Comparison of ENCODE assay signal across 22 mouse cellular contexts in the genomic region with DNA sequence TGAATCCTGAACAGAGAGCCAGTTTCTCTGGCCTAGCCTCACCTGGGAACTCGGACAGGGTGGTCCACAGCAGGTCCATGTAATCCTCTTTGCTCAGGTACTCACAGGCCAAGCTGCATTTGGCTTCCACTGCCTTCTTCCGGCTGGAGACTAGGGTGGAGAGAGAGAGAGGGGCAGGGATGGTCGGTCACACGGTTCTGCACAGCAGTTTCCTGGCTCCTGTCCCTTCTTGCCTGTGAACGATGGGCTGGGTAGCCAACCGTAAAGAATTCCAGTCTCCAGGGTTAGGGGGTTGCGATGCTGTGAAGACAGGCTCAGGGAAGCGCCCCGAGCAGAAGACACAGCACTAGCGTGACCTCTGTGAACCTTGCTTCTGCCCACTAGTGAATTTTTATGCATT. TPM values are rescaled to one million over a fixed set of nuclear protein-coding genes. Genes with fewer than 3 reads are reported as not detected.
A peak's percentile ranks its signal among the peaks of the same experiment; 100 is the strongest.
DNase-seq lines count a peak whose midpoint lies in the region; ATAC-seq and TF ChIP-seq lines count a peak whose summit lies in the region.
"Had no signal": no experiment of that assay in that cellular context is flagged by ENCODE, and none has a peak within 500 bp of the region (broad histone marks: within the 10 kb centered on the region; RNA-seq: fewer than 3 reads in every experiment).

No protein-coding gene starts in this region.

- H3K4me1 ChIP-seq in midbrain, embryonic 11.5 days (ENCODE audit: control insufficient read depth, insufficient read depth, low read length), result no peaks in the 10 kb centered on the region; the same call in 1 of the 2 replicates
- no peaks in the 10 kb centered on the region for H3K4me1 ChIP-seq in midbrain, embryonic 16.5 days (ENCODE audit: control insufficient read depth, insufficient read depth, low read length)
- 0 out of 2 replicates have a peak, but pooled peaks cover 7% of the 10 kb centered on the region for H3K4me1 ChIP-seq in kidney, embryonic 14.5 days (ENCODE audit: control insufficient read depth, insufficient read depth, low read length)
- no peaks in the 10 kb centered on the region for H3K4me1 ChIP-seq in heart, adult 2 months (ENCODE audit: control insufficient read depth, insufficient read depth, low read length)
- 0 out of 2 replicates have a peak, but pooled peaks cover 5% of the 10 kb centered on the region for H3K4me1 ChIP-seq in intestine, embryonic 15.5 days (replicated peaks)
- H3K4me1 ChIP-seq: neural tube, embryonic 13.5 days had no signal

- no peak for TF ChIP-seq CTCF in heart, adult 2 months (IDR thresholded peaks at IDR 0.05)

- no peaks in the 10 kb centered on the region for H3K9me3 ChIP-seq in midbrain, embryonic 11.5 days (ENCODE audit: control insufficient read depth, low read length)
- H3K9me3 ChIP-seq in midbrain, embryonic 16.5 days (replicated peaks; ENCODE audit: control insufficient read depth, low read length, poor library complexity, severe bottlenecking), result no peaks in the 10 kb centered on the region
- H3K9me3 ChIP-seq in kidney, embryonic 14.5 days (ENCODE audit: control insufficient read depth, low read length), result no peaks in the 10 kb centered on the region
- no peaks in the 10 kb centered on the region for H3K9me3 ChIP-seq in intestine, embryonic 15.5 days
- H3K9me3 ChIP-seq: embryonic facial prominence, embryonic 12.5 days; heart, embryonic 12.5 days; stomach, embryonic 15.5 days had no signal

- TF ChIP-seq EP300 in heart, adult 2 months (IDR thresholded peaks at IDR 0.05; ENCODE audit: insufficient read depth, low read depth, low read length), result no peak

- no peak overlapping the region for H3K4me3 ChIP-seq in midbrain, embryonic 11.5 days (ENCODE audit: low read depth, low read length)
- H3K4me3 ChIP-seq in midbrain, embryonic 16.5 days (ENCODE audit: low read depth, low read length), result no peak overlapping the region
- no peak overlapping the region for H3K4me3 ChIP-seq in kidney, embryonic 14.5 days (ENCODE audit: low read length)
- no peak overlapping the region for H3K4me3 ChIP-seq in heart, adult 2 months
- H3K4me3 ChIP-seq in intestine, embryonic 15.5 days (replicated peaks), result no peak overlapping the region
- H3K4me3 ChIP-seq: embryonic facial prominence, embryonic 12.5 days; heart, embryonic 12.5 days; neural tube, embryonic 13.5 days; stomach, embryonic 15.5 days had no signal

- ATAC-seq in midbrain, embryonic 11.5 days (ENCODE audit: low FRiP score), result no peak
- ATAC-seq in midbrain, embryonic 16.5 days, result no peak
- peak; percentile 89; the same call in 1 of the 2 replicates for ATAC-seq in kidney, embryonic 14.5 days (ENCODE audit: low FRiP score, low TSS enrichment)
- no peak for ATAC-seq in intestine, embryonic 15.5 days
- ATAC-seq: inflammation-experienced regulatory T-cells, adult 6 months had no signal

- peak; percentile 77 for DNase-seq in midbrain, embryonic 11.5 days (ENCODE audit: low spot score, missing footprints)
- DNase-seq in cerebellum, postnatal 10 days, result peak; percentile 82 to 89
- DNase-seq in retina, embryonic 14.5 days (ENCODE audit: low spot score), result peak; percentile 15
- no peak for DNase-seq in heart, adult 2 months
- DNase-seq in heart, adult 8-10 months (ENCODE audit: low spot score), result no peak
- DNase-seq: adrenal gland, postnatal 14 days; gastrocnemius, postnatal 10 days; heart, postnatal 36 days; lung, embryonic 14.5 days; midbrain, embryonic 14.5 days; thymus, postnatal 25 days had no signal

- no peak for TF ChIP-seq POLR2A in heart, adult 2 months (IDR thresholded peaks at IDR 0.05; ENCODE audit: insufficient read depth, low read depth, low read length)

- no peaks in the 10 kb centered on the region for H3K27me3 ChIP-seq in midbrain, embryonic 11.5 days (ENCODE audit: control insufficient read depth, insufficient read depth, low read length)
- H3K27me3 ChIP-seq in midbrain, embryonic 16.5 days (ENCODE audit: control insufficient read depth, insufficient read depth, low read depth, low read length), result no peaks in the 10 kb centered on the region
- no peaks in the 10 kb centered on the region for H3K27me3 ChIP-seq in kidney, embryonic 14.5 days (ENCODE audit: control insufficient read depth, insufficient read depth, low read length)
- no peaks in the 10 kb centered on the region for H3K27me3 ChIP-seq in heart, adult 2 months (ENCODE audit: control insufficient read depth, insufficient read depth, low read length)
- H3K27me3 ChIP-seq in intestine, embryonic 15.5 days (replicated peaks), result no peaks in the 10 kb centered on the region
- H3K27me3 ChIP-seq: embryonic facial prominence, embryonic 12.5 days; neural tube, embryonic 13.5 days; stomach, embryonic 15.5 days had no signal

- H3K27ac ChIP-seq in midbrain, embryonic 11.5 days (ENCODE audit: low read depth, low read length), result no peak overlapping the region
- no peak overlapping the region for H3K27ac ChIP-seq in midbrain, embryonic 16.5 days (ENCODE audit: low read length)
- H3K27ac ChIP-seq in kidney, embryonic 14.5 days (ENCODE audit: low read depth, low read length), result no peak overlapping the region
- H3K27ac ChIP-seq in heart, adult 2 months, result no peak overlapping the region
- H3K27ac ChIP-seq in intestine, embryonic 15.5 days, result no peak overlapping the region
- H3K27ac ChIP-seq: embryonic facial prominence, embryonic 12.5 days; neural tube, embryonic 13.5 days; stomach, embryonic 15.5 days had no signal

- H3K79me2 ChIP-seq in heart, adult 2 months (replicated peaks; ENCODE audit: control insufficient read depth, insufficient read depth, low read length), result no peaks in the 10 kb centered on the region

- H3K36me3 ChIP-seq in midbrain, embryonic 11.5 days (ENCODE audit: control insufficient read depth, insufficient read depth, low read length), result no peaks in the 10 kb centered on the region
- H3K36me3 ChIP-seq in midbrain, embryonic 16.5 days (ENCODE audit: control insufficient read depth, insufficient read depth, low read length), result peaks cover 22% of the 10 kb centered on the region
- no peaks in the 10 kb centered on the region for H3K36me3 ChIP-seq in kidney, embryonic 14.5 days (ENCODE audit: control insufficient read depth, insufficient read depth, low read length)
- no peaks in the 10 kb centered on the region for H3K36me3 ChIP-seq in heart, adult 2 months (ENCODE audit: control insufficient read depth, insufficient read depth, low read length)
- no peaks in the 10 kb centered on the region for H3K36me3 ChIP-seq in intestine, embryonic 15.5 days
- H3K36me3 ChIP-seq: embryonic facial prominence, embryonic 12.5 days; G1E; heart, embryonic 12.5 days; stomach, embryonic 15.5 days had no signal

- 47% methylated on average over 10 of the region's 10 CpGs for WGBS in midbrain, embryonic 11.5 days
- WGBS in midbrain, embryonic 16.5 days, result 45% methylated on average over 10 of the region's 10 CpGs
- 31% methylated on average over 10 of the region's 10 CpGs for WGBS in kidney, embryonic 14.5 days
- WGBS in heart, adult 2 months, result 66% methylated on average over 10 of the region's 10 CpGs
- WGBS in intestine, embryonic 15.5 days, result 67% methylated on average over 10 of the region's 10 CpGs

- no peak overlapping the region for H3K9ac ChIP-seq in midbrain, embryonic 11.5 days (ENCODE audit: low read length)
- no peak overlapping the region for H3K9ac ChIP-seq in midbrain, embryonic 16.5 days (ENCODE audit: low read depth, low read length)
- no peak overlapping the region for H3K9ac ChIP-seq in kidney, embryonic 14.5 days (ENCODE audit: low read depth, low read length)
- no peak overlapping the region for H3K9ac ChIP-seq in heart, adult 2 months (ENCODE audit: low read depth, low read length)
- no peak overlapping the region for H3K9ac ChIP-seq in intestine, embryonic 15.5 days
- H3K9ac ChIP-seq: embryonic facial prominence, embryonic 12.5 days; heart, embryonic 12.5 days; lung, embryonic 14.5 days; neural tube, embryonic 13.5 days; stomach, embryonic 15.5 days had no signal

- intact Hi-C loops in heart, adult 2 months (cut with DNase I), result no loop called here

- H3K4me2 ChIP-seq in midbrain, embryonic 11.5 days, result no peak overlapping the region
- H3K4me2 ChIP-seq in midbrain, embryonic 16.5 days (ENCODE audit: low read length), result no peak overlapping the region
- no peak overlapping the region for H3K4me2 ChIP-seq in kidney, embryonic 14.5 days (replicated peaks; ENCODE audit: low read depth, low read length)
- no peak overlapping the region for H3K4me2 ChIP-seq in intestine, embryonic 15.5 days (replicated peaks)
- H3K4me2 ChIP-seq: embryonic facial prominence, embryonic 12.5 days; heart, embryonic 12.5 days; lung, embryonic 14.5 days; neural tube, embryonic 13.5 days; stomach, embryonic 15.5 days had no signal

RNA-seq across cellular contexts. Expression of gene Usp30, which starts 30.1 kb away (rescaled TPM):
- polyA plus RNA-seq in midbrain, embryonic 11.5 days (2014; fragmentation: Nextera tagmentation; extraction: Ambion mirVana), result 9.8 and 11.0 TPM in 2 replicates
- polyA plus RNA-seq in midbrain, embryonic 16.5 days (2015; fragmentation: Nextera tagmentation; extraction: Ambion mirVana), result 19.9 and 22.7 TPM in 2 replicates
- polyA plus RNA-seq in kidney, embryonic 14.5 days (2014; fragmentation: Nextera tagmentation; extraction: Ambion mirVana), result 9.3 and 10.7 TPM in 2 replicates
- total RNA-seq in heart, adult 2 months (2021), result 10 to 100 TPM; 10.1 to 11.2 TPM
- polyA plus RNA-seq in heart, adult 2 months (2012; rRNA removed), result 11.2 and 13.3 TPM in 2 replicates
- 10.3 and 10.5 TPM in 2 replicates for polyA plus RNA-seq in intestine, embryonic 15.5 days (2015; fragmentation: Nextera tagmentation; extraction: Ambion mirVana)
- 10 to 100 TPM in 3 of 4 experiments, 1 to 10 TPM in 1; 9.6 to 13.2 (median 12.0) TPM for total RNA-seq in heart, adult 8-10 months (2022)

RNA-seq across cellular contexts. Expression of gene Dao, which starts 31.6 kb away (rescaled TPM):
- polyA plus RNA-seq in midbrain, embryonic 11.5 days (2014; fragmentation: Nextera tagmentation; extraction: Ambion mirVana), result not detected in 2 replicates
- not detected in 2 replicates for polyA plus RNA-seq in midbrain, embryonic 16.5 days (2015; fragmentation: Nextera tagmentation; extraction: Ambion mirVana)
- polyA plus RNA-seq in kidney, embryonic 14.5 days (2014; fragmentation: Nextera tagmentation; extraction: Ambion mirVana), result 6.0 and 7.7 TPM in 2 replicates
- total RNA-seq in heart, adult 2 months (2021), result not detected
- polyA plus RNA-seq in heart, adult 2 months (2012; rRNA removed), result not detected in 2 replicates
- polyA plus RNA-seq in intestine, embryonic 15.5 days (2015; fragmentation: Nextera tagmentation; extraction: Ambion mirVana), result 13.8 and 17.1 TPM in 2 replicates
- total RNA-seq in heart, adult 8-10 months (2022), result not detected
- total RNA-seq: adrenal gland, postnatal 14 days; G1E; gastrocnemius, postnatal 10 days; heart, postnatal 36 days; left cerebral cortex, postnatal 10 days; liver, adult 2 months had no signal
- polyA plus RNA-seq: embryonic facial prominence, embryonic 12.5 days; G1E; heart, embryonic 12.5 days; inflammation-experienced regulatory T-cells, adult 6 months; liver, adult 2 months; lung, embryonic 14.5 days; midbrain, embryonic 14.5 days; neural tube, embryonic 13.5 days had no signal

RNA-seq across cellular contexts. Expression of gene Ssh1, which starts 41.4 kb away (rescaled TPM):
- polyA plus RNA-seq in midbrain, embryonic 11.5 days (2014; fragmentation: Nextera tagmentation; extraction: Ambion mirVana), result 18.8 and 20.8 TPM in 2 replicates
- 9.4 and 13.7 TPM in 2 replicates for polyA plus RNA-seq in midbrain, embryonic 16.5 days (2015; fragmentation: Nextera tagmentation; extraction: Ambion mirVana)
- polyA plus RNA-seq in kidney, embryonic 14.5 days (2014; fragmentation: Nextera tagmentation; extraction: Ambion mirVana), result 18.5 and 28.2 TPM in 2 replicates
- total RNA-seq in heart, adult 2 months (2021), result 10 to 100 TPM; 13.4 to 15.2 TPM
- polyA plus RNA-seq in heart, adult 2 months (2012; rRNA removed), result 7.4 and 9.8 TPM in 2 replicates
- polyA plus RNA-seq in intestine, embryonic 15.5 days (2015; fragmentation: Nextera tagmentation; extraction: Ambion mirVana), result 10.1 and 11.8 TPM in 2 replicates
- total RNA-seq in heart, adult 8-10 months (2022), result 10 to 100 TPM; 12.3 to 16.8 (median 13.4) TPM

RNA-seq across cellular contexts. Expression of gene Svop, which starts 56.3 kb away (rescaled TPM):
- polyA plus RNA-seq in midbrain, embryonic 11.5 days (2014; fragmentation: Nextera tagmentation; extraction: Ambion mirVana), result 21.2 TPM in 2 replicates
- 111 and 113 TPM in 2 replicates for polyA plus RNA-seq in midbrain, embryonic 16.5 days (2015; fragmentation: Nextera tagmentation; extraction: Ambion mirVana)
- 0.09 TPM in 1 of 2 replicates, not detected in the other for polyA plus RNA-seq in kidney, embryonic 14.5 days (2014; fragmentation: Nextera tagmentation; extraction: Ambion mirVana)
- not detected for total RNA-seq in heart, adult 2 months (2021)
- polyA plus RNA-seq in heart, adult 2 months (2012; rRNA removed), result 0.08 and 0.12 TPM in 2 replicates
- 2.1 and 2.5 TPM in 2 replicates for polyA plus RNA-seq in intestine, embryonic 15.5 days (2015; fragmentation: Nextera tagmentation; extraction: Ambion mirVana)
- total RNA-seq in heart, adult 8-10 months (2022), result not detected
- total RNA-seq: heart, postnatal 36 days; liver, adult 2 months had no signal
- polyA plus RNA-seq: G1E; inflammation-experienced regulatory T-cells, adult 6 months; liver, adult 2 months had no signal

Comparison
In these comparisons a context has a peak if more than half of its experiments do, and no peak if none do; other contexts are left out.
1. DNase-seq: peak in midbrain, embryonic 11.5 days (single experiment), cerebellum, postnatal 10 days (2 of 2) and retina, embryonic 14.5 days (single experiment); none in heart, adult 2 months (0 of 2) and heart, adult 8-10 months (single experiment).